Mouse (Mus musculus): ENCODE measurements around the gene Cdk11b.
"Not testable (repeated sequence)": the region's sequence is repeated elsewhere in the genome, so short reads cannot be mapped to it uniquely, and the experiment has no call there.

- not testable (repeated sequence) for TF ChIP-seq MYOD1 (IDR thresholded peaks at IDR 0.05; ENCODE audit: control insufficient read depth in 1 of 3, insufficient read length in 2 of 3, low read depth in 2 of 3); MYOG (IDR thresholded peaks at IDR 0.05; ENCODE audit: control insufficient read depth in 1 of 3, insufficient read depth in 1 of 3, insufficient read length in 2 of 3, low read depth in 2 of 3); USF1 (IDR thresholded peaks at IDR 0.05; ENCODE audit: low read depth); POLR2A (IDR thresholded peaks at IDR 0.05; ENCODE audit: insufficient read length, low read depth); MAX (IDR thresholded peaks at IDR 0.05; ENCODE audit: low read depth); E2F4 (IDR thresholded peaks at IDR 0.05; ENCODE audit: insufficient read depth); CEBPB (IDR thresholded peaks at IDR 0.05; ENCODE audit: insufficient read depth, poor library complexity, severe bottlenecking); POLR2AphosphoS2 (IDR thresholded peaks at IDR 0.05; ENCODE audit: insufficient read length, low read depth); SRF (IDR thresholded peaks at IDR 0.05; ENCODE audit: control insufficient read depth, insufficient read length, low read depth); TCF12 (IDR thresholded peaks at IDR 0.05; ENCODE audit: insufficient read depth, poor library complexity, severe bottlenecking); TCF3 (IDR thresholded peaks at IDR 0.05; ENCODE audit: insufficient read length, low read depth); REST (IDR thresholded peaks at IDR 0.05; ENCODE audit: insufficient read depth, insufficient read length)
Observed at GRCm38 (mm10) chr4:155687764-155688163, 63.1 kb downstream of the Cdk11b start.

Measured in myocyte (in vitro differentiated cells).